Mouse (Mus musculus) hindbrain, embryonic 14.5 days (tissue): ENCODE measurements around the gene Insl6. TPM values are rescaled to one million over a fixed set of nuclear protein-coding genes. Genes with fewer than 3 reads are reported as not detected.

Source experiments
- ATAC-seq: fragments of 200-750 bp; cut with Nextera tagmentation; 2 replicates; pipeline ENCODE4 v1.8.0; 2017; ENCODE audit warnings: moderate number of reproducible peaks, mild to moderate bottlenecking, moderate TSS enrichment, moderate library complexity; ENCODE audit not compliant: low FRiP score
- DNase-seq: peaks from one replicate; pipeline ENCODE4 v3.0.0-alpha.2; 2015; ENCODE audit warnings: low spot score
- H3K27ac ChIP-seq: fragments of 300-500 bp; sonication (generic); 2 replicates; pipeline ENCODE4 v1.5.1; 2014; ENCODE audit warnings: mild to moderate bottlenecking, moderate library complexity
- H3K27me3 ChIP-seq: fragments of 300-500 bp; sonication (generic); 2 replicates; pipeline ENCODE4 v1.6.1; 2014; ENCODE audit warnings: mild to moderate bottlenecking, low read length, mixed read lengths; ENCODE audit not compliant: control insufficient read depth, insufficient read depth
- H3K36me3 ChIP-seq: fragments of 300-500 bp; sonication (generic); replicated peaks from 2 replicates; pipeline ENCODE4 v1.6.1; 2014; ENCODE audit not compliant: control insufficient read depth, insufficient read depth
- H3K4me1 ChIP-seq: fragments of 300-500 bp; sonication (generic); replicated peaks from 2 replicates; pipeline ENCODE4 v1.6.1; 2014; ENCODE audit warnings: antibody characterized with exemption, low read length, mixed read lengths; ENCODE audit not compliant: control insufficient read depth, insufficient read depth
- H3K4me2 ChIP-seq: fragments of 300-500 bp; sonication (generic); replicated peaks from 2 replicates; pipeline ENCODE4 v1.6.1; 2014; ENCODE audit warnings: mild to moderate bottlenecking, moderate library complexity
- H3K4me3 ChIP-seq: fragments of 300-500 bp; sonication (generic); replicated peaks from 2 replicates; pipeline ENCODE4 v1.5.1; 2014; ENCODE audit warnings: mild to moderate bottlenecking, low read length
- H3K9ac ChIP-seq: fragments of 300-500 bp; sonication (generic); 2 replicates; pipeline ENCODE4 v1.6.1; 2014
- H3K9me3 ChIP-seq: fragments of 300-500 bp; sonication (generic); 2 replicates; pipeline ENCODE4 v1.6.1; 2016; ENCODE audit warnings: low read length; ENCODE audit not compliant: control insufficient read depth
- WGBS: fragments of 180-500 bp; shearing (Covaris S2); extraction: QIAGEN DNeasy Blood & Tissue Kit; methylation state at CpG from one replicate; pipeline ENCODE4 v1.1.7; 2014; 5-methylcytosine and 5-hydroxymethylcytosine counted together
- polyA plus RNA-seq: library from polyadenylated mRNA; unstranded; fragments of >200 nt; fragmentation: Nextera tagmentation; extraction: Ambion mirVana; gene quantifications from 2 replicates; pipeline ENCODE4 v1.2.1, GENCODE M21; 2014

Insl6 gene
- polyA plus RNA-seq, 1 experiment from 2014 or later = 1.8 TPM

DNA sequence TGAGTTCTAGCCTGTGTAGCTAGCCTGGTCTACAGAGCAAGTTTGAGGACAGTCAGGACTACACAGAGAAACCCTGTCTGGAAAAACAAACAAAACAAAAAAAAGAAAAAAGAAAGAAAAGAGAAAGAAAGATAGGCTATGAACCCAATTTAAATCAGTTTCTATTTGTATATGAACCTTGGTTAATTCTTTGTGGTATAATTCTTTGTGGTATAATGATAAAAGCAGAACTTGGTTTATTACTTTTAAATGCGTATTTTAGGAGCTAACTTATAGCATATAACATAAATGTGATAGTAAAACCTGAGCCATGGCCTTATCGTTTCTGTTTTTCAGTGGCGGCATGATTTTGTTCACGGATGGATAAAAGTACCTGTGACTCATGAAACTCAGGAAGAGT lies 48.7 kb downstream of the Insl6 start:
- Histone ChIP-seq H3K27ac (no peak overlapping the region), H3K36me3 (peaks cover 70% of the 10 kb centered on the region), H3K4me1 (no peaks in the 10 kb centered on the region), H3K4me3 (no peak overlapping the region), H3K9me3 (no peaks in the 10 kb centered on the region), H3K9ac (no peak overlapping the region), H3K27me3 (no peaks in the 10 kb centered on the region), H3K4me2 (no peak overlapping the region)
- ATAC-seq (no peak), DNase-seq (no peak)
- over 99% methylated on average over 4 of the region's 4 CpGs for WGBS

DNA sequence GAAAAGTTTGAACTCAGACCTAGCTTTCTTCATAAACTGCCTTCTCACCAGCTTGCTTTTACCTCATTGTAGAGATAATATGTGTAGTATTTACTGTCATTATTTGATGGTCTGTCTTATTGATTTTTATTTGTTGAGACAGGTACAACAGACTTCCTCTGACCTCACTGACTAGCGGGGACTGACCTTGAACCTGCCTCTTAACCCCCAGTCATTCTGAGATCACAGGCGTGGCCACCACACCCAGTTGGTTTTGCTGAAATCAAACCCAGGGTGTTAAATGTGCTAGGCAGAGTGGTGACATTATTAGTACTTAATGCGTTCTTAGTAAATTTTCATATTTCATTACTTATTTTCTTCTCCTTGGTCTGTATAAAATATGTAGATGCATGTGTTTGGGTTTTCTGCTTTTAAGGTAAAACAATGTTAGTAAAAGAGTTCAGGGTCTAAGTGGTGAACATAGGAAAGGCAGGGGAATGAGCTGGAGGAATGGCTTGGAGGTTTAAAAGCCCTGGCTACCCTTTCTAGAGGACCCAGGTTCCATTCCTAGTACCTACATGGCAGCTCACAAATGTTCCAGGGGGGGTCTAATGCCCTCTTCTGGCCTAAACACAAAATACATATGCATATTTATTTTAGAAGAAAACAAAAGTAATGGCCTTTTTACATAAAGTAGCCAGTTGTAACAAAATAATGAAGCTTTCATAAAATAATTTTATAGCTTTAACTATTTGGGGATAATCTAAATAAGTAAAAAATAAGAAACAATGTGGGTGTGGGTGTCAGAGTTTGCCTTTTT lies 52.9 kb downstream of the Insl6 start:
- H3K9me3 ChIP-seq = no peaks in the 10 kb centered on the region
- no peak overlapping the region for H3K9ac ChIP-seq
- no peaks in the 10 kb centered on the region for H3K27me3 ChIP-seq
- H3K4me3 ChIP-seq = no peak overlapping the region
- no peak overlapping the region for H3K4me2 ChIP-seq
- H3K4me1 ChIP-seq = 0 out of 2 replicates have a peak, but pooled peaks cover 5% of the 10 kb centered on the region
- H3K27ac ChIP-seq = no peak overlapping the region
- no peak for ATAC-seq
- no peak for DNase-seq
- H3K36me3 ChIP-seq = peaks cover 44% of the 10 kb centered on the region
- 95% methylated on average over 3 of the region's 3 CpGs for WGBS

Other genes starting within 250 kb of the Insl6 start
- 30.8 and 34.8 TPM in 2 replicates for gene Rcl1, start 224.0 kb downstream of the Insl6 start, polyA plus RNA-seq
- 20.3 and 23.5 TPM in 2 replicates for gene Jak2, start 73.5 kb downstream of the Insl6 start, polyA plus RNA-seq
- gene Rln1, start 9.3 kb upstream of the Insl6 start, polyA plus RNA-seq = 3.2 and 4.4 TPM in 2 replicates
- 78.1 and 81.6 TPM in 2 replicates for gene Plgrkt, start 42.0 kb upstream of the Insl6 start, polyA plus RNA-seq
- 0.48 and 0.77 TPM in 2 replicates for gene Cd274, start 42.1 kb upstream of the Insl6 start, polyA plus RNA-seq
- gene Pdcd1lg2, start 85.6 kb upstream of the Insl6 start, polyA plus RNA-seq = 0.15 TPM in 1 of 2 replicates, not detected in the other
- 16.5 and 17.3 TPM in 2 replicates for gene Ric1, start 196.9 kb upstream of the Insl6 start, polyA plus RNA-seq